Mouse (Mus musculus) neural tube, embryonic 14.5 days (tissue): ENCODE measurements at regions not wholly inside any gene's neighbourhood (a gene's known extent, or its start where the extent isn't known, plus 50 kb on each side); places are given as distances from the start of the nearest gene placed in this dataset.

Experiments used
- ATAC-seq: fragments of 200-750 bp; cut with Nextera tagmentation; 2 replicates; pipeline ENCODE4 v1.8.0; 2017; ENCODE audit warnings: low read depth, mild to moderate bottlenecking, moderate TSS enrichment, moderate library complexity
- H3K27ac ChIP-seq: fragments of 300-500 bp; sonication (generic); 2 replicates; pipeline ENCODE4 v1.5.1; 2014; ENCODE audit warnings: low read depth, mild to moderate bottlenecking, control low read depth, low read length, moderate library complexity, mixed read lengths
- H3K27me3 ChIP-seq: fragments of 300-500 bp; sonication (generic); 2 replicates; pipeline ENCODE4 v1.6.1; 2014; ENCODE audit warnings: low read length; ENCODE audit not compliant: control insufficient read depth, insufficient read depth
- H3K36me3 ChIP-seq: fragments of 300-500 bp; sonication (generic); 2 replicates; pipeline ENCODE4 v1.6.1; 2014; ENCODE audit warnings: low read length, mixed read lengths; ENCODE audit not compliant: control insufficient read depth, insufficient read depth
- H3K4me1 ChIP-seq: fragments of 300-500 bp; sonication (generic); 2 replicates; pipeline ENCODE4 v1.6.1; 2014; ENCODE audit warnings: low read length; ENCODE audit not compliant: control insufficient read depth, insufficient read depth
- H3K4me2 ChIP-seq: fragments of 300-500 bp; sonication (generic); 2 replicates; pipeline ENCODE4 v1.6.1; 2014; ENCODE audit warnings: mild to moderate bottlenecking, low read depth, low read length, control low read depth
- H3K4me3 ChIP-seq: fragments of 300-500 bp; sonication (generic); 2 replicates; pipeline ENCODE4 v1.5.1; 2014; ENCODE audit warnings: low read depth, low read length, control low read depth, mixed read lengths
- H3K9ac ChIP-seq: fragments of 300-500 bp; sonication (generic); replicated peaks from 2 replicates; pipeline ENCODE4 v1.6.1; 2014; ENCODE audit warnings: low read depth, mild to moderate bottlenecking, control low read depth, low read length, mixed read lengths
- H3K9me3 ChIP-seq: fragments of 300-500 bp; sonication (generic); 2 replicates; pipeline ENCODE4 v1.6.1; 2016; ENCODE audit warnings: low read length; ENCODE audit not compliant: control insufficient read depth
- WGBS: fragments of 180-500 bp; shearing (Covaris S2); extraction: QIAGEN DNeasy Blood & Tissue Kit; methylation state at CpG from one replicate; pipeline ENCODE4 v1.1.7; 2014; 5-methylcytosine and 5-hydroxymethylcytosine counted together

DNA sequence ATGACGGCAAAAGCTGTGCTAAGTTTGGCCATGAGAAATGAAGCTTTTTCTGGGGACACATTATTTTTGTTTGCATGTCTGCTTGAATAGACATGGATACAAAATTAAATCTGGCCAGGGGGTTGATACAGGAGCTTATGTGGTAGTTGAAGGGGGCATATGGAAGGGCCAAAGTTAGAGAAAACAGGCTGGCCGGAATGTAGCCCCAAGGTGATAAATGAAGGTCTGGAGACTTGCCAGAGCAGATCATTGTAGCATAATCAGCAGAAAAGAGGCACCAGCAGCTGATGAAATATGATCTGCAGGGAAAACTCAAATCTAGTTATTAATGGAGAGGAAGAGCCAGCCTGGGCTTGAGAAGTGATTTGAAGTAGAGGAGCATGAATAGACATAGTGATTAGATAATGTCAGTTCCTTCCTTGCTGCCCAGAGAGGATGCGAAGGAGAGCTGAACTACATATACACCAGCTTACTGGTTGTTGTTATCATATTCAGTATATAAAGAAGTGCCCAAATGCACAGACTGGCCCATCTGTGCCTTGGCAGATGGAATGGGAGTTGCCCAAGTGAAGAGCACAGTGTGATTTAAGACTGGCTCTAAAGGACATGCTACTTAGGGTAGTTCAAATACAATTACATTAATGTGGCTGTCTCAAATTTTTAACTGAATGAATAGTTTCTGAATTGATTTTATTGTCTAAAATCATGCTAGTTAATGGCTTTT is 712.3 kb upstream of the Klhl29 start:
- H3K9ac ChIP-seq: no peak overlapping the region
- H3K4me2 ChIP-seq: no peak overlapping the region
- ATAC-seq: peak; percentile 58; the same call in 1 of the 2 replicates
- 0 out of 2 replicates have a peak, but pooled peaks cover 6% of the 10 kb centered on the region for H3K4me1 ChIP-seq
- no peaks in the 10 kb centered on the region for H3K9me3 ChIP-seq
- H3K27me3 ChIP-seq: no peaks in the 10 kb centered on the region
- H3K36me3 ChIP-seq: no peaks in the 10 kb centered on the region
- 38% methylated on average over 3 of the region's 3 CpGs for WGBS
- no peak overlapping the region for H3K27ac ChIP-seq
- H3K4me3 ChIP-seq: no peak overlapping the region

DNA sequence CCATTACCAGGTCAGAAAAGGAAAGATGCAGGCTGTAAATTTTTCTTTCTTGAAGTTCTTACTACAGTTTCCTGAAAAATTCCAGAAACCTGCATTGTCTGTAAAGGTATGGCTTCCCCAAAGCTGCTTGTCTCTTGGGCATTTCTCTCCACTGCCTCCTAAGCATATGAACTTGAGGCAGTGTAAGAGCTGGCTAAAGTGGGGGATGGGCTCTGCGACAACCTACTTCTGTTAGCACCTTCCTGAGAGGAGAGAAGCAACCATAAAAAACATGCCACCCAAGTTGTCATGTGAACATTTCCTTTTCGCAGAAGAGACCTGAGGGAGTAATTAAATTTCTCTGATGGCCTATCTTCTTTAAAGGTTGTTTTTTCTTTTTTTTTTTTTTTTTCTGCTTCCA is 711.6 kb upstream of the Klhl29 start:
- Histone ChIP-seq H3K9ac (no peak overlapping the region), H3K4me1 (0 out of 2 replicates have a peak, but pooled peaks cover 6% of the 10 kb centered on the region), H3K36me3 (no peaks in the 10 kb centered on the region), H3K4me3 (no peak overlapping the region), H3K27me3 (no peaks in the 10 kb centered on the region), H3K27ac (no peak overlapping the region), H3K9me3 (no peaks in the 10 kb centered on the region), H3K4me2 (no peak overlapping the region)
- WGBS: 15% methylated on average over 2 of the region's 2 CpGs
- no peak for ATAC-seq

DNA sequence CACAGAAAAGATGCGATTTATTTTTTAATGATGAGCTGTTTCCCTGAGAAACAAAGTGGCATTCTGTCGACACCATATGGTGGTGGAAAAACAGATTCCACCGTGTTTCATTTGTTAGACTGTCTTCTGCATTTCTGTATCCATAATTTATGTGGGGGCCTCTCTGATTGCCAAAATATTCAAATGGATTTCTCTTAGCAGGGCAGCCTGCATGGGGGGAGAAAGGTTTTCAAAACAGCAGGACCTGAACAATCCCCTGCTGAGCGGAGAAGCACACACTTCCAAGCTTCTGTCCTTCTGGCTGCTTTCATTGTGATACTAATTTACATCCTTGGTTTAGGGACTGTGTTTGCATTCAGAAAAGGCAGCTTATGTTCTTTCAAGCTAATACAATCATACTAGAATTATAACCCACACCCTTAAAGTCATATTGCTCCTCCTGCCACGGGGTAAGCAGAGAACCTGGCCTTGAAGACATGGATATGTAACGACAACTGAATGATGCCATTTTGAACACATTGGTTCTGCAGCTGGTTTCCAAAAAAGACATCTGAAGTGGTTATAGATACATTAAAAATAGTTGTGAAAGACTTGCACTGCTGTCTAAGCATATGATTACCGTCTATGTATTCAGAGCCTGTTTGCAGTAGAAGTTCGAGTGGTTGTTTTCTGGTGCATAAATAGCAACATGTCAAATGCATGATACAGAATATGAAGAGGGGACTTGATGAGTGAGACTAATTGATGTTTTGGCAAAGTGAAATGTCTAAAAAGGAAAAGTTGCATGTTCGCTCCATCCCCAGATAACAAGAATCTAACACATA is 671.6 kb upstream of the Klhl29 start:
- 31% methylated on average over 9 of the region's 9 CpGs for WGBS

GRCm38 (mm10) chr12:6046110-6046509 is 670.6 kb upstream of the Klhl29 start:
- Histone ChIP-seq H3K9me3 (no peaks in the 10 kb centered on the region), H3K9ac (no peak overlapping the region), H3K4me1 (no peaks in the 10 kb centered on the region), H3K27ac (no peak overlapping the region), H3K27me3 (no peaks in the 10 kb centered on the region), H3K4me3 (no peak overlapping the region), H3K36me3 (no peaks in the 10 kb centered on the region), H3K4me2 (no peak overlapping the region)
- 63% methylated on average over 2 of the region's 2 CpGs for WGBS
- no peak for ATAC-seq

More for the DNA sequence above, 671.6 kb upstream of the Klhl29 start:
- Histone ChIP-seq H3K4me1 (no peaks in the 10 kb centered on the region), H3K36me3 (no peaks in the 10 kb centered on the region), H3K27ac (no peak overlapping the region), H3K27me3 (no peaks in the 10 kb centered on the region), H3K9me3 (no peaks in the 10 kb centered on the region), H3K4me3 (no peak overlapping the region), H3K4me2 (no peak overlapping the region), H3K9ac (no peak overlapping the region)
- peak; percentile 56 for ATAC-seq

DNA sequence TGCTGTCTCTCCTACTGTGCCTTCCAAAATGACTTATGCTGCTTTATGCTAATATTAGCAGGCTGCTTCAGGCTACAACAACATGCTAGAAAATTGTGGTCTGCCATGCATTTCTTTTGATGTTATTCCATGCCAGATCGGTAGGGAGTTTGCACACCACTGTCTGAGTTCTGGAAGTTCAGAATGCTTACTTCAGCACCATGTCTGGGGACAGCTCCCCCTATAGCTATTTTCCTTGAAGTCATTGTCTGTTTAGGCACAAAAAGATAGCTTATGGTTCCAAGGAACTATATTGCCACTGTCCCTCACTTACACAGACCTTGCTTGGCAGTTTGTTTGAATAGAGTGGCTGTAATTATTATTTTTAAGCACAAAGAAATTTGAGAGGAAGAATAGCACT is 666.8 kb upstream of the Klhl29 start:
- WGBS: 18% methylated on average over 1 of the region's 1 CpGs
- Histone ChIP-seq H3K27ac (no peak overlapping the region), H3K9me3 (no peaks in the 10 kb centered on the region), H3K9ac (no peak overlapping the region), H3K4me3 (no peak overlapping the region), H3K4me1 (no peaks in the 10 kb centered on the region), H3K36me3 (no peaks in the 10 kb centered on the region), H3K4me2 (no peak overlapping the region), H3K27me3 (no peaks in the 10 kb centered on the region)
- no peak for ATAC-seq

- Histone ChIP-seq H3K27ac (no peak overlapping the region), H3K9me3 (no peaks in the 10 kb centered on the region), H3K4me1 (no peaks in the 10 kb centered on the region), H3K4me2 (no peak overlapping the region), H3K36me3 (no peaks in the 10 kb centered on the region), H3K27me3 (no peaks in the 10 kb centered on the region), H3K4me3 (no peak overlapping the region), H3K9ac (no peak overlapping the region)
- ATAC-seq: no peak
- 77% methylated on average over 3 of the region's 3 CpGs for WGBS
Observed at GRCm38 (mm10) chr12:6024111-6024510, 648.6 kb upstream of the Klhl29 start.

DNA sequence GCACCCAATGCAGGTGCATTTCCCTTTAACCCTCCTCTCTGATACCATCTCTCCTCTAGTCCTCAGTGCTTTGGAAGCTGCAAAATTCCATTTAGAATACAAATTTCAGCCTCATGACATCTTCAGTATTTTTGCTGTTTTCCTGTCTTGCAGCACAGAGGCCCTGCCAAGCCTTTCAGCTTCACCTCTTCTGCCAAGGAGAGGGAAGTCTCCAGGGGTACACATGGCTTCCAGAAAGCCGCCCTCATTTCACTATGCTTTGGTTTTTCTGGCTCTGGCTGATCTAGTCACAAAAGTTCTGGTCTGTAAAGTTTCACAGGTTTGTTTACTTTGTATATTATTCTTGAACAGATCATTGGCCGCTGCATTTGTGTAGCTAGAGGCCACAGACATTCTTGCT is 647.0 kb upstream of the Klhl29 start:
- H3K27me3 ChIP-seq: no peaks in the 10 kb centered on the region
- 72% methylated on average over 2 of the region's 2 CpGs for WGBS
- no peak overlapping the region for H3K4me3 ChIP-seq
- H3K4me2 ChIP-seq: no peak overlapping the region
- no peak overlapping the region for H3K9ac ChIP-seq
- no peaks in the 10 kb centered on the region for H3K4me1 ChIP-seq
- no peak overlapping the region for H3K27ac ChIP-seq
- no peaks in the 10 kb centered on the region for H3K36me3 ChIP-seq
- H3K9me3 ChIP-seq: no peaks in the 10 kb centered on the region
- no peak for ATAC-seq

- 75% methylated on average over 3 of the region's 3 CpGs for WGBS
- no peak overlapping the region for H3K4me3 ChIP-seq
- no peaks in the 10 kb centered on the region for H3K36me3 ChIP-seq
- H3K4me2 ChIP-seq: no peak overlapping the region
- H3K27me3 ChIP-seq: no peaks in the 10 kb centered on the region
- H3K9me3 ChIP-seq: no peaks in the 10 kb centered on the region
- no peak for ATAC-seq
- H3K9ac ChIP-seq: no peak overlapping the region
- no peaks in the 10 kb centered on the region for H3K4me1 ChIP-seq
- H3K27ac ChIP-seq: no peak overlapping the region
Observed at GRCm38 (mm10) chr12:6000961-6001360, 625.5 kb upstream of the Klhl29 start.

- H3K4me3 ChIP-seq: no peak overlapping the region
- H3K9ac ChIP-seq: no peak overlapping the region
- no peak overlapping the region for H3K27ac ChIP-seq
- no peaks in the 10 kb centered on the region for H3K9me3 ChIP-seq
- 88% methylated on average over 5 of the region's 5 CpGs for WGBS
- H3K27me3 ChIP-seq: no peaks in the 10 kb centered on the region
- ATAC-seq: no peak
- no peaks in the 10 kb centered on the region for H3K36me3 ChIP-seq
- H3K4me1 ChIP-seq: no peaks in the 10 kb centered on the region
- no peak overlapping the region for H3K4me2 ChIP-seq
Observed at GRCm38 (mm10) chr12:5997366-5997765, 621.9 kb upstream of the Klhl29 start.
